Mouse (Mus musculus) lung, postnatal 0 days (tissue): ENCODE results near the gene Lpcat1.

Experiments
- CTCF ChIP-seq: IDR thresholded peaks from 2 replicates; pipeline ENCODE4 v1.5.1; 2016; ENCODE audit warnings: antibody characterized with exemption, mild to moderate bottlenecking
- EP300 ChIP-seq: IDR thresholded peaks from 2 replicates; pipeline ENCODE4 v1.6.1; 2016; ENCODE audit warnings: antibody characterized with exemption, mild to moderate bottlenecking, control low read depth

DNA sequence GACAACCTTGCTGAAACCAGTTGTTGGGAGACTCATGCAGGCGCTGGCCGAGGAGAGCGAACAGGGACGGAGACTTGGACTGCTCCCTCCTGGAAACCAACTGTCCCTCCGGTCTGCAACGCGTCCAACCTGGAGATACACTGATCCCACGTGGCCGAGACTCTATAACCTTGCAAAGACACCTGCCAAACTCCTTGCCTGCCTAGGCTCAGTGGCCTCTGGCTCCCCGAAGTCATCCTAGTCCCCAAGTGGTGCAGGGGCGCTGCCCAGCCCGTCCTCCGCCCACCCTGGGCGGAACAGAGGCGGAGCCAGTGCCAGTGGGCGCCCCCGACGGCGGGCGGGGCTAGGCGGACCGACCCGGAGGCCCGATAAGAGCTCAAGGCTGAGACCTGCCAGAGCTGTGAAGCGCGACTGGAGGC is 69.4 kb downstream of the Lpcat1 start, which contains the start of gene Slc6a3:
- no peak for TF ChIP-seq CTCF
- TF ChIP-seq EP300: no peak
